Mouse (Mus musculus): ENCODE measurements around the gene Arhgap5. TPM values are rescaled to one million over a fixed set of nuclear protein-coding genes. Genes with fewer than 3 reads are reported as not detected.
A peak's percentile ranks its signal among the peaks of the same experiment; 100 is the strongest.

Arhgap5 gene
- polyA plus RNA-seq, 1 experiment from 2014 or later, result 41.0 TPM

DNA sequence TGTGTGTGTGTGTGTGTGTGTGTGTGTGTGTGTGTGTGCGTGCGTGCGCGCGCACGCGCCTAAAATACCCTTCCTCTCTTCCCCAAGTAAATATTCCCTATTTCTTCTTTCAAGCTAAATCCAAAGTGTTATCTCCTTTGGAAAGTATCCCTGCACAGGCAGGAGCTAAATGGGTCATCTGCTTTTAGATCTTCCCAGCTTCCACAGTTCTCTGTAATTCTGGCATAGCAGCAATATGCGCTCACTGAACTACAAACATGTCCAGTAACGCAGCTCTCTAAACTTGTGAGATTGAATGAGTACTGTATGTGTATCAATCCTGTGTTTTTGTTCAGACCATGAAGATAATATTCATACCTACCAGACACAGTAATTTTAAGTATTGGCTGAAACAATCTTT lies 20.6 kb upstream of the Arhgap5 start:
- H3K27me3 ChIP-seq (ENCODE audit: insufficient read depth, low read length), result no peaks in the 10 kb centered on the region
- ATAC-seq (ENCODE audit: low FRiP score, low TSS enrichment), result no peak
- H3K9ac ChIP-seq (replicated peaks; ENCODE audit: low read length), result no peak overlapping the region
- no peaks in the 10 kb centered on the region for H3K36me3 ChIP-seq (ENCODE audit: insufficient read depth, low read length)
- no peaks in the 10 kb centered on the region for H3K9me3 ChIP-seq (ENCODE audit: low read length)
- H3K4me1 ChIP-seq (ENCODE audit: insufficient read depth, low read length), result no peaks in the 10 kb centered on the region
- no peak overlapping the region for H3K4me3 ChIP-seq (ENCODE audit: low read length)
- H3K27ac ChIP-seq (ENCODE audit: low read length), result no peak overlapping the region
- WGBS, result 98% methylated on average over 9 of the region's 9 CpGs
- H3K4me2 ChIP-seq (replicated peaks; ENCODE audit: low read depth, low read length), result no peak overlapping the region

DNA sequence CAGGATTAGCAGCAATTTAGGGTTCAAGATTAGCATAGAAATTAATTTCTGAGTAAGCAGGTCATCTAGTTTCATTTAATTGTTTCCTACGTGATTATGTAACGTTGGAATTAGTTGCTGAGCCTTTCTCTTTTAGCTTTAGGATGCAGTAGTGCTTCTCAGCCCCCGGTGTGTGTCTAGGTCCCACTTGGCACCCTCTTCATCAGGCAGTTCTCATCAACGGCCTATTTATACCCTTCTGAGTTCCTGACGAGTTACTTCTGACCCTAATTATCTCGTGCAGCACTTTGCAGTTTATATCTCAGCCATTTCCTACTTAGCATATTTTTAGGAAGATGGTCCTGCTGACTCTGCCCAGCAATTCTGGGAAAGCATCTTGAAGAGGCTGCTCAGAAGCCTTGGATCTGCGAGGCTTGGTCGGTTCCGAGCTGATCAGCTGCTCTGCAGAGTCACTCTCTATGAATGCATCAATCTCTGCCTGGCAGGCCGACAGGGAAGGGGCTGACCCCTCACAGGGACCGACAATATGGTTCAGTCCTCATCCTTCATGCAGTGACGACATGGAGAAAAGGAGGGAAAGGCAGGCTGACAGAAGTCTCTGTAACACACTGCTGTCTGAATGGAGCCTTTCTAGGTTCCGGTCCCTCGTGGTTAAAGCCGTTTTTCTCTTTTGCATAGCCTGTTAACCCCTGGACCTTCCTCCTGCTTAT lies 15.4 kb upstream of the Arhgap5 start:
- 45% methylated on average over 15 of the region's 15 CpGs for WGBS
- Histone ChIP-seq H3K4me2 (replicated peaks; ENCODE audit: low read depth, low read length) (no peak overlapping the region), H3K4me1 (ENCODE audit: insufficient read depth, low read length) (no peaks in the 10 kb centered on the region), H3K9ac (replicated peaks; ENCODE audit: low read length) (no peak overlapping the region), H3K27ac (ENCODE audit: low read length) (no peak overlapping the region), H3K9me3 (ENCODE audit: low read length) (no peaks in the 10 kb centered on the region), H3K36me3 (ENCODE audit: insufficient read depth, low read length) (no peaks in the 10 kb centered on the region), H3K27me3 (ENCODE audit: insufficient read depth, low read length) (no peaks in the 10 kb centered on the region), H3K4me3 (ENCODE audit: low read length) (no peak overlapping the region)
- no peak for ATAC-seq (ENCODE audit: low FRiP score, low TSS enrichment)

DNA sequence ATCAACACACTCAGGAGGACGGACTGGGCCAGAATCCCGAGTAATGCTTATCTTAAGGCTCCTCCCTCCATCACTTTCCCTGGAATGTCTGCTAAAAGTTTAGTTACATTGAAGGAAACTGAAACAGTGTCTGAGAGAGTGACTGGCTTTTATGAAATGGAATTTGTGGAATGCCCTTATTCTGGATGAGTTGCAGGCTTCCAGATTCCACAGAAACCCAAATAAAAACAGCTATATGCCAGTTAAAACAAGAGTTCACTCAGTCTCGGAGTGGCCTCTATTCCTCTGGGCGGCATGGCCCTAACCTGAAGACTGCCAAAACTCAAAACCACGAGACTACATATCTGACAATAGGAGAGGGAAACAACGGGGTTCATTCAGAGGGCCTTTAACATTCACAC lies 10.5 kb upstream of the Arhgap5 start:
- H3K4me3 ChIP-seq (ENCODE audit: low read length), result no peak overlapping the region
- H3K9ac ChIP-seq (replicated peaks; ENCODE audit: low read length), result no peak overlapping the region
- ATAC-seq (ENCODE audit: low FRiP score, low TSS enrichment), result peak; percentile 42; the same call in 1 of the 2 replicates
- peak overlapping the region; percentile 79 for H3K27ac ChIP-seq (ENCODE audit: low read length)
- H3K27me3 ChIP-seq (ENCODE audit: insufficient read depth, low read length), result no peaks in the 10 kb centered on the region
- no peak overlapping the region for H3K4me2 ChIP-seq (replicated peaks; ENCODE audit: low read depth, low read length)
- no peaks in the 10 kb centered on the region for H3K4me1 ChIP-seq (ENCODE audit: insufficient read depth, low read length)
- H3K9me3 ChIP-seq (ENCODE audit: low read length), result no peaks in the 10 kb centered on the region
- H3K36me3 ChIP-seq (ENCODE audit: insufficient read depth, low read length), result no peaks in the 10 kb centered on the region
- 52% methylated on average over 6 of the region's 6 CpGs for WGBS

- no peak overlapping the region for H3K4me3 ChIP-seq (ENCODE audit: low read length)
- no peak for ATAC-seq (ENCODE audit: low FRiP score, low TSS enrichment)
- 66% methylated on average over 3 of the region's 3 CpGs for WGBS
- no peak overlapping the region for H3K9ac ChIP-seq (replicated peaks; ENCODE audit: low read length)
- no peak overlapping the region for H3K27ac ChIP-seq (ENCODE audit: low read length)
- no peaks in the 10 kb centered on the region for H3K27me3 ChIP-seq (ENCODE audit: insufficient read depth, low read length)
- no peak overlapping the region for H3K4me2 ChIP-seq (replicated peaks; ENCODE audit: low read depth, low read length)
- no peaks in the 10 kb centered on the region for H3K4me1 ChIP-seq (ENCODE audit: insufficient read depth, low read length)
- no peaks in the 10 kb centered on the region for H3K36me3 ChIP-seq (ENCODE audit: insufficient read depth, low read length)
- H3K9me3 ChIP-seq (ENCODE audit: low read length), result no peaks in the 10 kb centered on the region
These were observed 6.6 kb upstream of the Arhgap5 start for GRCm38 (mm10) chr12:52497209-52497608.

DNA sequence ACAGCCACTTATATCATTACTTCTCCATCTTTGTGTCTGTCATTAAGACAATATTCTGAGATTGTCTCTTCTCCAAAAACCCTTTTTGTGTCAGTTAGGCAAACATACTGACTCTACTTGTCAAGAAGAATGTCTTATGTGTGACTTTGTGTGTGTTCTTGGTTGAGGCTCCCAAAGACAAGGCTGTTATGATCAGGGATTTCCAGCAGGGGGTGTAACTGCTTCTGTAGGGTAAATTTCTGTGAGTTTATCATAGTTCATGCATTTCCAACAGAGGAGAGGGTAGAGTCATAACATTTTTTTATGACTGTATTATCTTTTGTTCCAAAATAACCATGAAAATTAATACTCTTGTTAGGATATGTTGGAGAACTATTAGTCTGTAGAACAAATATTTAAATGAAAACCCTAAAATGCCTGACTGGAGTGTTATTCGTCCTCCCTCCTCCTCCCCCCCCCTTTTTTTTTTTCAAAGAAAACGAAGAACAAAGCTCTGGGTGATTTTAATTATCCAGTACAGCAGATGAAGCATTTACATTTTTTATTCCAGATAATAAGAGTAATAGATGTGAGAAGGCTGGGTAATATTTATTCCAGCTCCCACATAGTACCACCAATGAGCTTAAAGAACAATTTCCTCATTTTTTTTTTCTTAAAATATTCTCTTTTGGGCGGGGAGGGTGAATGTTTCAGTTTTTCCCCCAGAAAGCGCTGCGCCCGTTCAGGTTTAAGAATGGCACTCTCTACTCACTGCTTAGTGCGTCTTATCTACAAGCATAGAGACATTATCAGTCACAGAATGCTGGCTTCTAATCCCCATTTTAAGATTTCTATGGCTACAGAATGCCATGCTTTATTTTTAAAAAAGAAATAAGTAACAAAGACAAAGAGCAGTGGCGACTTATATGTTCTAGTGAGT lies 2.6 kb upstream of the Arhgap5 start:
- ATAC-seq (ENCODE audit: low FRiP score, low TSS enrichment), result no peak
- Histone ChIP-seq H3K4me1 (ENCODE audit: insufficient read depth, low read length) (0 out of 2 replicates have a peak, but pooled peaks cover 2% of the 10 kb centered on the region), H3K36me3 (ENCODE audit: insufficient read depth, low read length) (no peaks in the 10 kb centered on the region), H3K9me3 (ENCODE audit: low read length) (no peaks in the 10 kb centered on the region), H3K27me3 (ENCODE audit: insufficient read depth, low read length) (no peaks in the 10 kb centered on the region), H3K4me3 (ENCODE audit: low read length) (no peak overlapping the region), H3K9ac (replicated peaks; ENCODE audit: low read length) (no peak overlapping the region), H3K27ac (ENCODE audit: low read length) (no peak overlapping the region), H3K4me2 (replicated peaks; ENCODE audit: low read depth, low read length) (no peak overlapping the region)
- WGBS, result 82% methylated on average over 8 of the region's 8 CpGs

GRCm38 (mm10) chr12:52502161-52502560 lies 1.6 kb upstream of the Arhgap5 start:
- Histone ChIP-seq H3K27ac (ENCODE audit: low read length) (no peak overlapping the region), H3K9me3 (ENCODE audit: low read length) (no peaks in the 10 kb centered on the region), H3K4me1 (ENCODE audit: insufficient read depth, low read length) (0 out of 2 replicates have a peak, but pooled peaks cover 4% of the 10 kb centered on the region), H3K27me3 (ENCODE audit: insufficient read depth, low read length) (no peaks in the 10 kb centered on the region), H3K9ac (replicated peaks; ENCODE audit: low read length) (no peak overlapping the region), H3K4me3 (ENCODE audit: low read length) (no peak overlapping the region), H3K4me2 (replicated peaks; ENCODE audit: low read depth, low read length) (no peak overlapping the region), H3K36me3 (ENCODE audit: insufficient read depth, low read length) (no peaks in the 10 kb centered on the region)
- 60% methylated on average over 3 of the region's 3 CpGs for WGBS
- ATAC-seq (ENCODE audit: low FRiP score, low TSS enrichment), result no peak

DNA sequence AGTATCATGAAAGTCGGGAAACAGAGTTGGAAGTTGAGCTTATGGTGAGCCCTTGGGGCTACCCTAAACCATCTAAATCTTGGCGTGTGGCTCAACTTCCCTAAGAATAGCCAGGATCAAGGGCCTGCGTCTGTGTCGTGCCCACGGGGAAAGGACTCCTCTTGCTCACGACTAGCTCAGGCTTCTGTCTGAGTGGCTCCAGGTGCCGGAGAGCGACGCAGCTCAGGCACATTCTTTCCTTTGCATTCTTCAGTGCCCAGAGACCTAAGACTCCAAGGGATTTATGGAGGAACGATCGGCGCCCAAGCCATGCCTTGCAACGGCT lies 679 bp upstream of the Arhgap5 start:
- Histone ChIP-seq H3K27me3 (ENCODE audit: insufficient read depth, low read length) (no peaks in the 10 kb centered on the region), H3K4me2 (replicated peaks; ENCODE audit: low read depth, low read length) (peak overlapping the region; percentile 88), H3K4me1 (ENCODE audit: insufficient read depth, low read length) (0 out of 2 replicates have a peak, but pooled peaks cover 4% of the 10 kb centered on the region), H3K9me3 (ENCODE audit: low read length) (no peaks in the 10 kb centered on the region), H3K36me3 (ENCODE audit: insufficient read depth, low read length) (no peaks in the 10 kb centered on the region), H3K9ac (replicated peaks; ENCODE audit: low read length) (peak overlapping the region; percentile 88), H3K4me3 (ENCODE audit: low read length) (peak overlapping the region; percentile 94), H3K27ac (ENCODE audit: low read length) (peak overlapping the region; percentile 100)
- under 1% methylated on average over 13 of the region's 13 CpGs for WGBS
- peak; percentile 55; the same call in 1 of the 2 replicates for ATAC-seq (ENCODE audit: low FRiP score, low TSS enrichment)

- ATAC-seq (ENCODE audit: low FRiP score, low TSS enrichment), result peak; percentile 13
- Histone ChIP-seq H3K9ac (replicated peaks; ENCODE audit: low read length) (peak overlapping the region; percentile 98), H3K4me2 (replicated peaks; ENCODE audit: low read depth, low read length) (peak overlapping the region; percentile 88), H3K4me1 (ENCODE audit: insufficient read depth, low read length) (0 out of 2 replicates have a peak, but pooled peaks cover 4% of the 10 kb centered on the region), H3K27me3 (ENCODE audit: insufficient read depth, low read length) (no peaks in the 10 kb centered on the region), H3K9me3 (ENCODE audit: low read length) (no peaks in the 10 kb centered on the region), H3K36me3 (ENCODE audit: insufficient read depth, low read length) (no peaks in the 10 kb centered on the region), H3K4me3 (ENCODE audit: low read length) (peak overlapping the region; percentile 94), H3K27ac (ENCODE audit: low read length) (peak overlapping the region; percentile 99)
- 0% methylated on average over 64 of the region's 78 CpGs for WGBS
These were observed 784 bp downstream of the Arhgap5 start for GRCm38 (mm10) chr12:52504331-52505181.

DNA sequence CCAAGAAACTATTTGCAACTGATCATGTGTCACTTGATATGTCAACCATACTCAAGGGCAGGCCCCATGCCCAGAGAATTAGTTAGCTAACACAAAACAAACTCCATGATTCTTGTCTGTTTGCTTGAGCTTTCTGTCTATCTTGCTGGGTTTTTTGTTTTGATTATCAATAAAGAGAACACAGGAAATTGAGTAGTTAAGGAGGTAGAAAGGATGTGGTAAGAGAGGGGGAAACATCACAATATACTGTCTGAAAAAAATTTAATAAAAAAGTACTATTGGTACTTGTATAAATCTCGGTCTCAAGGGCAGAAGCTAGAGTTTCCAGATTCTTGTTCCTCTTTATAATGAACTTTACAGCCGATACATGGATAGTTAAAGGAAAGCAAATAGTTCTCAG lies 20.9 kb downstream of the Arhgap5 start:
- H3K27me3 ChIP-seq (ENCODE audit: insufficient read depth, low read length), result no peaks in the 10 kb centered on the region
- H3K27ac ChIP-seq (ENCODE audit: low read length), result no peak overlapping the region
- H3K9ac ChIP-seq (replicated peaks; ENCODE audit: low read length), result no peak overlapping the region
- no peak overlapping the region for H3K4me2 ChIP-seq (replicated peaks; ENCODE audit: low read depth, low read length)
- H3K9me3 ChIP-seq (ENCODE audit: low read length), result no peaks in the 10 kb centered on the region
- no peak for ATAC-seq (ENCODE audit: low FRiP score, low TSS enrichment)
- no peak overlapping the region for H3K4me3 ChIP-seq (ENCODE audit: low read length)
- 76% methylated on average over 2 of the region's 2 CpGs for WGBS
- H3K36me3 ChIP-seq (ENCODE audit: insufficient read depth, low read length), result 0 out of 2 replicates have a peak, but pooled peaks cover under 1% of the 10 kb centered on the region
- H3K4me1 ChIP-seq (ENCODE audit: insufficient read depth, low read length), result no peaks in the 10 kb centered on the region
